Mouse (Mus musculus): Measurements from ENCODE around the gene Slc26a10.
"Not testable (repeated sequence)": the region's sequence is repeated elsewhere in the genome, so short reads cannot be mapped to it uniquely, and the experiment has no call there.

Slc26a10 gene

GRCm38 (mm10) chr10:127164190-127164589, 16.3 kb downstream of the Slc26a10 start:
- DNase-seq (ENCODE audit: inconsistent ontology term): no peak

GRCm38 (mm10) chr10:127162771-127163261, 17.6 kb downstream of the Slc26a10 start:
- not testable (repeated sequence) for DNase-seq (ENCODE audit: inconsistent ontology term)

GRCm38 (mm10) chr10:127160728-127161127, 19.7 kb downstream of the Slc26a10 start:
- no peak for DNase-seq (ENCODE audit: inconsistent ontology term)

- DNase-seq (ENCODE audit: inconsistent ontology term): no peak
Measured at GRCm38 (mm10) chr10:127160081-127160480, 20.4 kb downstream of the Slc26a10 start.

GRCm38 (mm10) chr10:127158471-127158870, 22.0 kb downstream of the Slc26a10 start:
- no peak for DNase-seq (ENCODE audit: inconsistent ontology term)

GRCm38 (mm10) chr10:127156511-127156910, 23.9 kb downstream of the Slc26a10 start:
- no peak for DNase-seq (ENCODE audit: inconsistent ontology term)

GRCm38 (mm10) chr10:127156089-127156488, 24.4 kb downstream of the Slc26a10 start:
- no peak for DNase-seq (ENCODE audit: inconsistent ontology term)

- DNase-seq (ENCODE audit: inconsistent ontology term): no peak
Measured at GRCm38 (mm10) chr10:127154652-127155051, 25.8 kb downstream of the Slc26a10 start.

GRCm38 (mm10) chr10:127154241-127154640, 26.2 kb downstream of the Slc26a10 start:
- DNase-seq (ENCODE audit: inconsistent ontology term): no peak

- DNase-seq (ENCODE audit: inconsistent ontology term): no peak
Measured at GRCm38 (mm10) chr10:127153323-127153722, 27.1 kb downstream of the Slc26a10 start.

GRCm38 (mm10) chr10:127152556-127152955, 27.9 kb downstream of the Slc26a10 start:
- DNase-seq (ENCODE audit: inconsistent ontology term): not testable (repeated sequence)

- DNase-seq (ENCODE audit: inconsistent ontology term): not testable (repeated sequence)
Measured at GRCm38 (mm10) chr10:127151233-127151632, 29.2 kb downstream of the Slc26a10 start.

- DNase-seq (ENCODE audit: inconsistent ontology term): no peak
Measured at GRCm38 (mm10) chr10:127150471-127150872, 30.0 kb downstream of the Slc26a10 start.

- DNase-seq (ENCODE audit: inconsistent ontology term): no peak
Measured at GRCm38 (mm10) chr10:127147135-127147534, 33.3 kb downstream of the Slc26a10 start.

GRCm38 (mm10) chr10:127145303-127145702, 35.1 kb downstream of the Slc26a10 start:
- no peak for DNase-seq (ENCODE audit: inconsistent ontology term)

GRCm38 (mm10) chr10:127144536-127144935, 35.9 kb downstream of the Slc26a10 start:
- no peak for DNase-seq (ENCODE audit: inconsistent ontology term)

- DNase-seq (ENCODE audit: inconsistent ontology term): no peak
Measured at GRCm38 (mm10) chr10:127143228-127143627, 37.2 kb downstream of the Slc26a10 start.

GRCm38 (mm10) chr10:127141500-127141899, 38.9 kb downstream of the Slc26a10 start:
- no peak for DNase-seq (ENCODE audit: inconsistent ontology term)

GRCm38 (mm10) chr10:127140971-127141370, 39.5 kb downstream of the Slc26a10 start:
- no peak for DNase-seq (ENCODE audit: inconsistent ontology term)

GRCm38 (mm10) chr10:127138328-127139141, 41.9 kb downstream of the Slc26a10 start:
- no peak for DNase-seq (ENCODE audit: inconsistent ontology term)

- no peak for DNase-seq (ENCODE audit: inconsistent ontology term)
Measured at GRCm38 (mm10) chr10:127137896-127138295, 42.5 kb downstream of the Slc26a10 start.

- DNase-seq (ENCODE audit: inconsistent ontology term): no peak
Measured at GRCm38 (mm10) chr10:127136510-127136909, 43.9 kb downstream of the Slc26a10 start.

- no peak for DNase-seq (ENCODE audit: inconsistent ontology term)
Measured at GRCm38 (mm10) chr10:127135118-127135836, 45.2 kb downstream of the Slc26a10 start.

Data from Muller cell, postnatal 12 days (primary cell).